Comparison of ENCODE assay signal across 10 mouse cellular contexts in genomic region chr4:70451750-70452149, GRCm38 (mm10). TPM values are rescaled to one million over a fixed set of nuclear protein-coding genes. Genes with fewer than 3 reads are reported as not detected.
DNase-seq lines count a peak whose midpoint lies in the region; ATAC-seq and TF ChIP-seq lines count a peak whose summit lies in the region.
"Had no signal": no experiment of that assay in that cellular context is flagged by ENCODE, and none has a peak within 500 bp of the region (broad histone marks: within the 10 kb centered on the region; RNA-seq: fewer than 3 reads in every experiment).

No protein-coding gene starts in this region.

- TF ChIP-seq EP300 in ES-Bruce4 (IDR thresholded peaks at IDR 0.05; ENCODE audit: insufficient read depth, low read depth, low read length), result no peak

- DNase-seq in kidney, adult 18-20 months, result peak; percentile 30
- DNase-seq in kidney, adult 11 months, result no peak
- peak; percentile 74 for DNase-seq in embryonic facial prominence, embryonic 11.5 days (ENCODE audit: low spot score)
- peak; percentile 28 to 61 for DNase-seq in layer of hippocampus, adult 18-20 months (ENCODE audit: low spot score in 2 of 2)
- DNase-seq in thymus, postnatal 0 days (ENCODE audit: low spot score), result peak; percentile 55

- no peaks in the 10 kb centered on the region for H3K27me3 ChIP-seq in ES-Bruce4 (ENCODE audit: control insufficient read depth, insufficient read depth, low read length, poor library complexity, severe bottlenecking)
- no peaks in the 10 kb centered on the region for H3K27me3 ChIP-seq in embryonic facial prominence, embryonic 11.5 days (ENCODE audit: control insufficient read depth, insufficient read depth, low read length)
- no peaks in the 10 kb centered on the region for H3K27me3 ChIP-seq in midbrain, embryonic 12.5 days
- H3K27me3 ChIP-seq: megakaryocyte, embryonic 14.5 days had no signal

- no peak for ATAC-seq in embryonic facial prominence, embryonic 11.5 days (replicated peaks; ENCODE audit: insufficient number of reproducible peaks, low FRiP score, low TSS enrichment, low read depth)
- 0 out of 2 replicates have a peak, but pooled peaks have one; percentile 34 for ATAC-seq in midbrain, embryonic 12.5 days (ENCODE audit: low FRiP score, low read depth)

- no peaks in the 10 kb centered on the region for H3K4me1 ChIP-seq in ES-Bruce4 (ENCODE audit: control insufficient read depth, insufficient read depth, low read length)
- H3K4me1 ChIP-seq in bone marrow, adult 2 months (ENCODE audit: control insufficient read depth, insufficient read depth, low read length), result no peaks in the 10 kb centered on the region
- H3K4me1 ChIP-seq in embryonic facial prominence, embryonic 11.5 days (ENCODE audit: control insufficient read depth, insufficient read depth, low read length), result no peaks in the 10 kb centered on the region
- H3K4me1 ChIP-seq in midbrain, embryonic 12.5 days, result no peaks in the 10 kb centered on the region
- H3K4me1 ChIP-seq: megakaryocyte, embryonic 14.5 days had no signal

- H3K9me3 ChIP-seq in ES-Bruce4 (replicated peaks; ENCODE audit: control insufficient read depth, insufficient read depth, low read length, poor library complexity, severe bottlenecking), result no peaks in the 10 kb centered on the region
- H3K9me3 ChIP-seq in embryonic facial prominence, embryonic 11.5 days (replicated peaks; ENCODE audit: control insufficient read depth, low read length), result no peaks in the 10 kb centered on the region
- H3K9me3 ChIP-seq in midbrain, embryonic 12.5 days, result no peaks in the 10 kb centered on the region
- H3K9me3 ChIP-seq: megakaryocyte, embryonic 14.5 days had no signal

- no peak overlapping the region for H3K9ac ChIP-seq in ES-Bruce4 (ENCODE audit: low read depth, poor library complexity, severe bottlenecking)
- H3K9ac ChIP-seq in embryonic facial prominence, embryonic 11.5 days (replicated peaks; ENCODE audit: low read length), result no peak overlapping the region
- no peak overlapping the region for H3K9ac ChIP-seq in midbrain, embryonic 12.5 days (replicated peaks)

- H3K36me3 ChIP-seq in ES-Bruce4 (ENCODE audit: control insufficient read depth, insufficient read depth, low read length, poor library complexity, severe bottlenecking), result no peaks in the 10 kb centered on the region
- no peaks in the 10 kb centered on the region for H3K36me3 ChIP-seq in embryonic facial prominence, embryonic 11.5 days (replicated peaks; ENCODE audit: control insufficient read depth, insufficient read depth, low read depth, low read length)
- H3K36me3 ChIP-seq in midbrain, embryonic 12.5 days, result peaks cover 12% of the 10 kb centered on the region; the same call in 1 of the 2 replicates

- WGBS in bone marrow, adult 2 months, result 3% methylated on average over 2 of the region's 2 CpGs
- WGBS in embryonic facial prominence, embryonic 11.5 days, result 2% methylated on average over 2 of the region's 2 CpGs
- 0% methylated on average over 2 of the region's 2 CpGs for WGBS in midbrain, embryonic 12.5 days

- no peak for TF ChIP-seq POLR2A in ES-Bruce4 (IDR thresholded peaks at IDR 0.05; ENCODE audit: insufficient read depth, low read length)
- TF ChIP-seq POLR2A in bone marrow, adult 2 months (IDR thresholded peaks at IDR 0.05; ENCODE audit: borderline replicate concordance, control insufficient read depth, low read depth, low read length), result no peak

- no peak overlapping the region for H3K4me3 ChIP-seq in ES-Bruce4 (ENCODE audit: low read depth, low read length)
- no peak overlapping the region for H3K4me3 ChIP-seq in bone marrow, adult 2 months (replicated peaks; ENCODE audit: control insufficient read depth, low read depth, low read length)
- H3K4me3 ChIP-seq in embryonic facial prominence, embryonic 11.5 days (ENCODE audit: low read depth, low read length), result no peak overlapping the region
- H3K4me3 ChIP-seq in midbrain, embryonic 12.5 days, result no peak overlapping the region
- H3K4me3 ChIP-seq: erythroblast, embryonic 14.5 days; megakaryocyte, embryonic 14.5 days had no signal

- no peak overlapping the region for H3K4me2 ChIP-seq in embryonic facial prominence, embryonic 11.5 days (ENCODE audit: low read depth, low read length)
- no peak overlapping the region for H3K4me2 ChIP-seq in midbrain, embryonic 12.5 days (replicated peaks)

- TF ChIP-seq CTCF in ES-Bruce4 (IDR thresholded peaks at IDR 0.05; ENCODE audit: low read depth, low read length), result peak; percentile 12
- peak; percentile 22 for TF ChIP-seq CTCF in bone marrow, adult 2 months (IDR thresholded peaks at IDR 0.05; ENCODE audit: control insufficient read depth, insufficient read depth, low read length)

- H3K27ac ChIP-seq in ES-Bruce4 (ENCODE audit: insufficient read depth, low read length), result no peak overlapping the region
- H3K27ac ChIP-seq in bone marrow, adult 2 months (ENCODE audit: control insufficient read depth, insufficient read depth, low read depth, low read length, poor library complexity), result no peak overlapping the region
- no peak overlapping the region for H3K27ac ChIP-seq in embryonic facial prominence, embryonic 11.5 days (replicated peaks; ENCODE audit: low read depth, low read length)
- H3K27ac ChIP-seq in midbrain, embryonic 12.5 days (replicated peaks), result no peak overlapping the region

RNA-seq across cellular contexts. Expression of gene Cdk5rap2, which starts 41.5 kb away (rescaled TPM):
- 38.8 and 39.7 TPM in 2 replicates for polyA plus RNA-seq in ES-Bruce4 (2011; ENCODE audit: insufficient read depth, insufficient read length, low read depth, missing spikeins)
- polyA plus RNA-seq in bone marrow, adult 2 months (2011; ENCODE audit: insufficient read depth, insufficient read length, low replicate concordance, missing spikeins), result 10.3 and 13.3 TPM in 2 replicates
- 23.3 and 23.4 TPM in 2 replicates for polyA plus RNA-seq in embryonic facial prominence, embryonic 11.5 days (2014; fragmentation: Nextera tagmentation; extraction: Ambion mirVana)
- 10 to 100 TPM; 10.5 to 12.4 TPM for total RNA-seq in layer of hippocampus, adult 18-20 months (2021)
- 24.7 TPM in 2 replicates for polyA plus RNA-seq in midbrain, embryonic 12.5 days (2016; fragmentation: Nextera tagmentation; extraction: Ambion mirVana)
- 12.4 and 17.0 TPM in 2 replicates for polyA plus RNA-seq in thymus, postnatal 0 days (2015; fragmentation: Nextera tagmentation; extraction: Ambion mirVana)
